Mouse (Mus musculus) midbrain, embryonic 16.5 days (tissue): ENCODE data around the gene Slc27a1. TPM values are rescaled to one million over a fixed set of nuclear protein-coding genes. Genes with fewer than 3 reads are reported as not detected.

ENCODE experiments used
- ATAC-seq: fragments of 200-750 bp; cut with Nextera tagmentation; 2 replicates; pipeline ENCODE4 v1.8.0; 2017; ENCODE audit warnings: moderate TSS enrichment
- H3K27ac ChIP-seq: fragments of 300-500 bp; sonication (generic); 2 replicates; pipeline ENCODE4 v1.5.1; 2014; ENCODE audit warnings: mild to moderate bottlenecking, low read length, mixed read lengths
- H3K27me3 ChIP-seq: fragments of 300-500 bp; sonication (generic); 2 replicates; pipeline ENCODE4 v1.6.1; 2014; ENCODE audit warnings: low read depth, low read length, mixed read lengths; ENCODE audit not compliant: control insufficient read depth, insufficient read depth
- H3K36me3 ChIP-seq: fragments of 300-500 bp; sonication (generic); 2 replicates; pipeline ENCODE4 v1.6.1; 2014; ENCODE audit warnings: mild to moderate bottlenecking, low read length, moderate library complexity, mixed read lengths; ENCODE audit not compliant: control insufficient read depth, insufficient read depth
- H3K4me1 ChIP-seq: fragments of 300-500 bp; sonication (generic); 2 replicates; pipeline ENCODE4 v1.6.1; 2014; ENCODE audit warnings: mild to moderate bottlenecking, low read length, mixed read lengths; ENCODE audit not compliant: control insufficient read depth, insufficient read depth
- H3K4me2 ChIP-seq: fragments of 300-500 bp; sonication (generic); 2 replicates; pipeline ENCODE4 v1.6.1; 2014; ENCODE audit warnings: mild to moderate bottlenecking, low read length, mixed read lengths
- H3K4me3 ChIP-seq: fragments of 300-500 bp; sonication (generic); 2 replicates; pipeline ENCODE4 v1.5.1; 2014; ENCODE audit warnings: low read depth, mild to moderate bottlenecking, low read length, moderate library complexity, mixed read lengths
- H3K9ac ChIP-seq: fragments of 300-500 bp; sonication (generic); 2 replicates; pipeline ENCODE4 v1.6.1; 2014; ENCODE audit warnings: low read depth, low read length, mixed read lengths
- H3K9me3 ChIP-seq: fragments of 300-500 bp; sonication (generic); replicated peaks from 2 replicates; pipeline ENCODE4 v1.6.1; 2014; ENCODE audit warnings: mild to moderate bottlenecking, low read length, mixed read lengths; ENCODE audit not compliant: control insufficient read depth, poor library complexity, severe bottlenecking
- WGBS: fragments of 180-500 bp; shearing (Covaris S2); extraction: QIAGEN DNeasy Blood & Tissue Kit; methylation state at CpG from one replicate; pipeline ENCODE4 v1.1.7; 2014; 5-methylcytosine and 5-hydroxymethylcytosine counted together
- polyA plus RNA-seq: library from polyadenylated mRNA; unstranded; fragments of >200 nt; fragmentation: Nextera tagmentation; extraction: Ambion mirVana; gene quantifications from 2 replicates; pipeline ENCODE4 v1.2.1, GENCODE M21; 2015

Slc27a1 gene
- polyA plus RNA-seq, 1 experiment from 2014 or later = 79.2 TPM

- Histone ChIP-seq H3K27ac (no peak overlapping the region), H3K4me1 (peaks cover 13% of the 10 kb centered on the region), H3K4me2 (no peak overlapping the region), H3K9ac (no peak overlapping the region), H3K36me3 (no peaks in the 10 kb centered on the region), H3K9me3 (no peaks in the 10 kb centered on the region), H3K27me3 (peaks cover 65% of the 10 kb centered on the region), H3K4me3 (no peak overlapping the region)
- WGBS = 3% methylated on average over 15 of the region's 15 CpGs
- 0 out of 2 replicates have a peak, but pooled peaks have one; percentile 22 for ATAC-seq
Measured at GRCm38 (mm10) chr8:71561401-71561800, 7.3 kb upstream of the Slc27a1 start.

GRCm38 (mm10) chr8:71562751-71563150 is 5.9 kb upstream of the Slc27a1 start:
- H3K4me2 ChIP-seq = peak overlapping the region; percentile 47
- no peak overlapping the region for H3K27ac ChIP-seq
- H3K9me3 ChIP-seq = no peaks in the 10 kb centered on the region
- H3K4me3 ChIP-seq = peak overlapping the region; percentile 28
- WGBS = under 1% methylated on average over 33 of the region's 33 CpGs
- H3K9ac ChIP-seq = peak overlapping the region; percentile 55
- ATAC-seq = peak; percentile 46; the same call in 1 of the 2 replicates
- peaks cover 13% of the 10 kb centered on the region for H3K4me1 ChIP-seq
- peaks cover 55% of the 10 kb centered on the region for H3K27me3 ChIP-seq
- no peaks in the 10 kb centered on the region for H3K36me3 ChIP-seq

- H3K27me3 ChIP-seq = peaks cover 43% of the 10 kb centered on the region
- no peak for ATAC-seq
- no peaks in the 10 kb centered on the region for H3K9me3 ChIP-seq
- H3K9ac ChIP-seq = no peak overlapping the region
- no peak overlapping the region for H3K4me3 ChIP-seq
- no peaks in the 10 kb centered on the region for H3K36me3 ChIP-seq
- H3K27ac ChIP-seq = no peak overlapping the region
- H3K4me1 ChIP-seq = peaks cover 7% of the 10 kb centered on the region
- WGBS = 91% methylated on average over 4 of the region's 4 CpGs
- H3K4me2 ChIP-seq = no peak overlapping the region
Measured at GRCm38 (mm10) chr8:71563992-71564391, 4.7 kb upstream of the Slc27a1 start.

- WGBS = 54% methylated on average over 3 of the region's 3 CpGs
- H3K4me1 ChIP-seq = peaks cover 11% of the 10 kb centered on the region
- no peak for ATAC-seq
- H3K27me3 ChIP-seq = peaks cover 21% of the 10 kb centered on the region
- no peak within 1 kb of the TSS for H3K9ac ChIP-seq
- no peaks in the 10 kb centered on the region for H3K9me3 ChIP-seq
- no peaks in the 10 kb centered on the region for H3K36me3 ChIP-seq
- H3K27ac ChIP-seq = no peak within 1 kb of the TSS
- no peak within 1 kb of the TSS for H3K4me3 ChIP-seq
- H3K4me2 ChIP-seq = no peak within 1 kb of the TSS
Measured at GRCm38 (mm10) chr8:71566501-71566900, 2.2 kb upstream of the Slc27a1 start, which contains the start of gene Nxnl1. Gene Nxnl1, minus strand, starts transcription at chr8:71566601.

- H3K9ac ChIP-seq = no peak overlapping the region
- H3K4me3 ChIP-seq = no peak overlapping the region
- H3K9me3 ChIP-seq = no peaks in the 10 kb centered on the region
- peaks cover 20% of the 10 kb centered on the region for H3K4me1 ChIP-seq
- H3K27me3 ChIP-seq = peaks cover 10% of the 10 kb centered on the region
- H3K36me3 ChIP-seq = no peaks in the 10 kb centered on the region
- no peak overlapping the region for H3K27ac ChIP-seq
- no peak for ATAC-seq
- 79% methylated on average over 7 of the region's 7 CpGs for WGBS
- no peak overlapping the region for H3K4me2 ChIP-seq
Measured at GRCm38 (mm10) chr8:71567587-71567986, 1.1 kb upstream of the Slc27a1 start.

GRCm38 (mm10) chr8:71568941-71569340 is 259 bp downstream of the Slc27a1 start:
- WGBS = 16% methylated on average over 6 of the region's 6 CpGs
- peak overlapping the region; percentile 62 for H3K4me2 ChIP-seq
- ATAC-seq = no peak
- H3K9me3 ChIP-seq = no peaks in the 10 kb centered on the region
- peaks cover 19% of the 10 kb centered on the region for H3K4me1 ChIP-seq
- peak overlapping the region; percentile 73 for H3K4me3 ChIP-seq
- peaks cover 7% of the 10 kb centered on the region; the same call in 1 of the 2 replicates for H3K27me3 ChIP-seq
- H3K9ac ChIP-seq = peak overlapping the region; percentile 75
- no peaks in the 10 kb centered on the region for H3K36me3 ChIP-seq
- peak overlapping the region; percentile 90 for H3K27ac ChIP-seq

GRCm38 (mm10) chr8:71569366-71570290 is 946 bp downstream of the Slc27a1 start:
- WGBS = under 1% methylated on average over 51 of the region's 51 CpGs
- Histone ChIP-seq H3K36me3 (no peaks in the 10 kb centered on the region), H3K9me3 (no peaks in the 10 kb centered on the region), H3K27me3 (peaks cover 7% of the 10 kb centered on the region; the same call in 1 of the 2 replicates), H3K27ac (peak overlapping the region; percentile 90), H3K4me1 (peaks cover 19% of the 10 kb centered on the region), H3K4me3 (peak overlapping the region; percentile 73), H3K4me2 (peak overlapping the region; percentile 62), H3K9ac (peak overlapping the region; percentile 75)
- ATAC-seq = peak; percentile 85

- peak overlapping the region; percentile 90 for H3K27ac ChIP-seq
- under 1% methylated on average over 41 of the region's 41 CpGs for WGBS
- H3K4me2 ChIP-seq = peak overlapping the region; percentile 62
- peak; percentile 90 for ATAC-seq
- peak overlapping the region; percentile 75 for H3K9ac ChIP-seq
- peak overlapping the region; percentile 73 for H3K4me3 ChIP-seq
- peaks cover 5% of the 10 kb centered on the region; the same call in 1 of the 2 replicates for H3K27me3 ChIP-seq
- H3K4me1 ChIP-seq = peaks cover 19% of the 10 kb centered on the region
- no peaks in the 10 kb centered on the region for H3K9me3 ChIP-seq
- no peaks in the 10 kb centered on the region for H3K36me3 ChIP-seq
Measured at GRCm38 (mm10) chr8:71570291-71570954, 1.7 kb downstream of the Slc27a1 start.
